Mouse (Mus musculus) spleen, adult 2 months (tissue): Measurements from ENCODE around the gene Hoxb8. TPM values are rescaled to one million over a fixed set of nuclear protein-coding genes. Genes with fewer than 3 reads are reported as not detected.

ENCODE experiments used
- DNase-seq, 2 experiments: peaks; one replicate each; pipeline versions ENCODE4 v3.0.0 to v3.0.0-alpha.2; 2012 to 2021; ENCODE audit warnings: low spot score in 2 of 2, low read depth in 1 of 2
- H3K27ac ChIP-seq: fragments of 200-500 bp; 2 replicates; pipeline ENCODE4 v1.5.1; 2012; ENCODE audit warnings: low read length, inconsistent platforms; ENCODE audit not compliant: insufficient read depth
- H3K27me3 ChIP-seq: fragments of 200-500 bp; 2 replicates; pipeline ENCODE4 v1.6.1; 2012; ENCODE audit warnings: mild to moderate bottlenecking, moderate library complexity, low read length, inconsistent platforms; ENCODE audit not compliant: control insufficient read depth, insufficient read depth
- H3K36me3 ChIP-seq: fragments of 200-500 bp; 2 replicates; pipeline ENCODE4 v1.6.1; 2012; ENCODE audit warnings: mild to moderate bottlenecking, low read length, inconsistent platforms; ENCODE audit not compliant: control insufficient read depth, insufficient read depth
- H3K4me1 ChIP-seq: fragments of 200-500 bp; 2 replicates; pipeline ENCODE4 v1.6.1; 2011; ENCODE audit warnings: inconsistent platforms; ENCODE audit not compliant: control insufficient read depth, insufficient read depth, insufficient read length
- H3K4me3 ChIP-seq: fragments of 200-500 bp; 2 replicates; pipeline ENCODE4 v1.5.1; 2011; ENCODE audit warnings: mild to moderate bottlenecking, inconsistent platforms; ENCODE audit not compliant: insufficient read depth, insufficient read length; ENCODE audit errors: extremely low read depth
- CTCF ChIP-seq: fragments of 200-500 bp; IDR thresholded peaks from 2 replicates; pipeline ENCODE4 v1.5.1; 2011; ENCODE audit warnings: mild to moderate bottlenecking, inconsistent platforms; ENCODE audit not compliant: insufficient read depth, insufficient read length, insufficient replicate concordance; ENCODE audit errors: extremely low read depth
- POLR2A ChIP-seq: fragments of 200-500 bp; IDR thresholded peaks from 2 replicates; pipeline ENCODE4 v1.6.1; 2011; ENCODE audit warnings: low read depth, low read length, inconsistent platforms
- WGBS: fragments of 180-500 bp; shearing (Covaris S2); methylation state at CpG from one replicate; pipeline ENCODE4 v1.1.7; 2018; 5-methylcytosine and 5-hydroxymethylcytosine counted together
- polyA plus RNA-seq: library from polyadenylated mRNA; depleted of rRNA; stranded (reverse); fragments of >200 nt; gene quantifications from 2 replicates; pipeline ENCODE4 v1.2.3, GENCODE M21; 2012

Hoxb8 gene
- polyA plus RNA-seq, 1 experiment, result 0.37 TPM

- peaks cover 8% of the 10 kb centered on the region for H3K4me1 ChIP-seq
- H3K4me3 ChIP-seq, result no peak overlapping the region
- 72% methylated on average over 17 of the region's 17 CpGs for WGBS
- peaks cover 45% of the 10 kb centered on the region for H3K27me3 ChIP-seq
- H3K27ac ChIP-seq, result no peak overlapping the region
- DNase-seq, result no peak
- no peak for TF ChIP-seq POLR2A
- TF ChIP-seq CTCF, result no peak
- no peaks in the 10 kb centered on the region for H3K36me3 ChIP-seq
Observed at GRCm38 (mm10) chr11:96290705-96291355, 9.1 kb downstream of the Hoxb8 start.

GRCm38 (mm10) chr11:96291681-96292564 lies 10.2 kb downstream of the Hoxb8 start, which contains the start of gene Hoxb6:
TSS of gene Hoxb6 (plus strand) at chr11:96292476.
- Histone ChIP-seq H3K27me3 (peaks cover 39% of the 10 kb centered on the region), H3K4me1 (peaks cover 2% of the 10 kb centered on the region), H3K36me3 (no peaks in the 10 kb centered on the region), H3K27ac (no peak within 1 kb of the TSS), H3K4me3 (peak within 1 kb of the TSS; percentile 16; the same call in 1 of the 2 replicates)
- DNase-seq, result no peak
- TF ChIP-seq POLR2A, result no peak
- no peak for TF ChIP-seq CTCF
- whole genome bisulfite sequencing, result 26% methylated on average over 22 of the region's 22 CpGs

GRCm38 (mm10) chr11:96292565-96293301 lies 11.0 kb downstream of the Hoxb8 start:
- TF ChIP-seq POLR2A (no peak), CTCF (no peak)
- Histone ChIP-seq H3K4me3 (peak overlapping the region; percentile 16; the same call in 1 of the 2 replicates), H3K36me3 (no peaks in the 10 kb centered on the region), H3K27me3 (peaks cover 36% of the 10 kb centered on the region), H3K27ac (no peak overlapping the region), H3K4me1 (peaks cover 2% of the 10 kb centered on the region; the same call in 1 of the 2 replicates)
- DNase-seq, result no peak
- 6% methylated on average over 12 of the region's 12 CpGs for WGBS

GRCm38 (mm10) chr11:96293302-96293921 lies 11.7 kb downstream of the Hoxb8 start:
- 6% methylated on average over 22 of the region's 22 CpGs for WGBS
- peaks cover 36% of the 10 kb centered on the region for H3K27me3 ChIP-seq

GRCm38 (mm10) chr11:96294245-96295091 lies 12.8 kb downstream of the Hoxb8 start:
- H3K27me3 ChIP-seq, result peaks cover 40% of the 10 kb centered on the region

More at GRCm38 (mm10) chr11:96293302-96293921, 11.7 kb downstream of the Hoxb8 start:
- Histone ChIP-seq H3K27ac (no peak overlapping the region), H3K4me3 (peak overlapping the region; percentile 16; the same call in 1 of the 2 replicates), H3K4me1 (peaks cover 2% of the 10 kb centered on the region; the same call in 1 of the 2 replicates), H3K36me3 (no peaks in the 10 kb centered on the region)
- DNase-seq, result no peak
- TF ChIP-seq POLR2A (no peak), CTCF (no peak)

More at GRCm38 (mm10) chr11:96294245-96295091, 12.8 kb downstream of the Hoxb8 start:
- H3K4me3 ChIP-seq, result no peak overlapping the region
- H3K4me1 ChIP-seq, result peaks cover 6% of the 10 kb centered on the region
- DNase-seq, result peak; percentile 49 to 65
- 1% methylated on average over 32 of the region's 32 CpGs for WGBS
- peak; percentile 69; the same call in 1 of the 2 replicates for TF ChIP-seq CTCF
- TF ChIP-seq POLR2A, result no peak
- H3K36me3 ChIP-seq, result no peaks in the 10 kb centered on the region
- H3K27ac ChIP-seq, result no peak overlapping the region
